Mouse (Mus musculus) forebrain, embryonic 13.5 days (tissue): ENCODE results near the gene Ace. TPM values are rescaled to one million over a fixed set of nuclear protein-coding genes. Genes with fewer than 3 reads are reported as not detected.

Source experiments
- ATAC-seq: fragments of 200-750 bp; cut with Nextera tagmentation; 2 replicates; pipeline ENCODE4 v1.8.0; 2017
- H3K27ac ChIP-seq: fragments of 300-500 bp; sonication (generic); 2 replicates; pipeline ENCODE4 v1.5.1; 2015; ENCODE audit warnings: inconsistent platforms, mild to moderate bottlenecking, moderate library complexity
- H3K27me3 ChIP-seq: fragments of 300-500 bp; sonication (generic); 2 replicates; pipeline ENCODE4 v1.6.1; 2015; ENCODE audit warnings: mild to moderate bottlenecking, inconsistent platforms
- H3K36me3 ChIP-seq: fragments of 300-500 bp; sonication (generic); 2 replicates; pipeline ENCODE4 v1.6.1; 2015; ENCODE audit warnings: mild to moderate bottlenecking, inconsistent platforms; ENCODE audit not compliant: poor library complexity, severe bottlenecking
- H3K4me1 ChIP-seq: fragments of 300-500 bp; sonication (generic); 2 replicates; pipeline ENCODE4 v1.6.1; 2015; ENCODE audit warnings: inconsistent platforms
- H3K4me2 ChIP-seq: fragments of 300-500 bp; sonication (generic); 2 replicates; pipeline ENCODE4 v1.6.1; 2015; ENCODE audit warnings: inconsistent platforms, mild to moderate bottlenecking, moderate library complexity
- H3K4me3 ChIP-seq: fragments of 300-500 bp; sonication (generic); 2 replicates; pipeline ENCODE4 v1.5.1; 2015; ENCODE audit warnings: mild to moderate bottlenecking, inconsistent platforms
- H3K9ac ChIP-seq: fragments of 300-500 bp; sonication (generic); 2 replicates; pipeline ENCODE4 v1.6.1; 2015; ENCODE audit warnings: mild to moderate bottlenecking, inconsistent platforms
- H3K9me3 ChIP-seq: fragments of 300-500 bp; sonication (generic); replicated peaks from 2 replicates; pipeline ENCODE4 v1.6.1; 2016; ENCODE audit warnings: inconsistent platforms
- WGBS: fragments of 180-500 bp; shearing (Covaris S2); methylation state at CpG from one replicate; pipeline ENCODE4 v1.1.7; 2015; 5-methylcytosine and 5-hydroxymethylcytosine counted together
- polyA plus RNA-seq: library from polyadenylated mRNA; unstranded; fragments of >200 nt; fragmentation: Nextera tagmentation; extraction: Ambion mirVana; gene quantifications from 2 replicates; pipeline ENCODE4 v1.2.1, GENCODE M21; 2015

The Ace gene
- polyA plus RNA-seq, 1 experiment from 2014 or later = 0.57 TPM

GRCm38 (mm10) chr11:105935496-105935895, 32.2 kb upstream of the Ace start:
- no peaks in the 10 kb centered on the region for H3K36me3 ChIP-seq
- ATAC-seq = no peak
- no peak overlapping the region for H3K4me3 ChIP-seq
- H3K27me3 ChIP-seq = no peaks in the 10 kb centered on the region
- H3K4me1 ChIP-seq = peaks cover 4% of the 10 kb centered on the region; the same call in 1 of the 2 replicates
- no peak overlapping the region for H3K9ac ChIP-seq
- no peaks in the 10 kb centered on the region for H3K9me3 ChIP-seq
- no peak overlapping the region for H3K4me2 ChIP-seq
- 88% methylated on average over 8 of the region's 8 CpGs for WGBS
- H3K27ac ChIP-seq = no peak overlapping the region

- WGBS = 87% methylated on average over 6 of the region's 6 CpGs
- H3K4me2 ChIP-seq = no peak overlapping the region
- no peak for ATAC-seq
- H3K36me3 ChIP-seq = no peaks in the 10 kb centered on the region
- peaks cover 4% of the 10 kb centered on the region; the same call in 1 of the 2 replicates for H3K4me1 ChIP-seq
- H3K27me3 ChIP-seq = no peaks in the 10 kb centered on the region
- no peak overlapping the region for H3K4me3 ChIP-seq
- H3K27ac ChIP-seq = no peak overlapping the region
- no peak overlapping the region for H3K9ac ChIP-seq
- H3K9me3 ChIP-seq = no peaks in the 10 kb centered on the region
Observed at GRCm38 (mm10) chr11:105936200-105936599, 31.5 kb upstream of the Ace start.

GRCm38 (mm10) chr11:105936974-105937373, 30.8 kb upstream of the Ace start:
- Histone ChIP-seq H3K4me2 (no peak overlapping the region), H3K27me3 (no peaks in the 10 kb centered on the region), H3K9me3 (no peaks in the 10 kb centered on the region), H3K4me3 (no peak overlapping the region), H3K27ac (no peak overlapping the region), H3K36me3 (no peaks in the 10 kb centered on the region), H3K4me1 (peaks cover 4% of the 10 kb centered on the region; the same call in 1 of the 2 replicates), H3K9ac (no peak overlapping the region)
- ATAC-seq = no peak
- 93% methylated on average over 3 of the region's 3 CpGs for WGBS

GRCm38 (mm10) chr11:105938771-105939170, 29.0 kb upstream of the Ace start:
- no peaks in the 10 kb centered on the region for H3K36me3 ChIP-seq
- no peaks in the 10 kb centered on the region for H3K27me3 ChIP-seq
- no peaks in the 10 kb centered on the region for H3K9me3 ChIP-seq
- no peak overlapping the region for H3K9ac ChIP-seq
- H3K27ac ChIP-seq = no peak overlapping the region
- H3K4me1 ChIP-seq = peaks cover 15% of the 10 kb centered on the region
- ATAC-seq = 0 out of 2 replicates have a peak, but pooled peaks have one; percentile 16
- 42% methylated on average over 9 of the region's 9 CpGs for whole genome bisulfite sequencing
- H3K4me3 ChIP-seq = no peak overlapping the region
- no peak overlapping the region for H3K4me2 ChIP-seq

- no peak overlapping the region for H3K9ac ChIP-seq
- H3K27me3 ChIP-seq = 0 out of 2 replicates have a peak, but pooled peaks cover 8% of the 10 kb centered on the region
- H3K36me3 ChIP-seq = no peaks in the 10 kb centered on the region
- 65% methylated on average over 8 of the region's 8 CpGs for WGBS
- H3K9me3 ChIP-seq = no peaks in the 10 kb centered on the region
- no peak overlapping the region for H3K4me2 ChIP-seq
- no peak overlapping the region for H3K27ac ChIP-seq
- no peak overlapping the region for H3K4me3 ChIP-seq
- no peak for ATAC-seq
- H3K4me1 ChIP-seq = peaks cover 22% of the 10 kb centered on the region
Observed at GRCm38 (mm10) chr11:105941973-105942372, 25.8 kb upstream of the Ace start.

- Histone ChIP-seq H3K36me3 (no peaks in the 10 kb centered on the region), H3K9ac (peak overlapping the region; percentile 74), H3K4me2 (peak overlapping the region; percentile 94), H3K27me3 (0 out of 2 replicates have a peak, but pooled peaks cover 8% of the 10 kb centered on the region), H3K4me1 (peaks cover 22% of the 10 kb centered on the region), H3K9me3 (no peaks in the 10 kb centered on the region), H3K4me3 (peak overlapping the region; percentile 62), H3K27ac (no peak overlapping the region)
- 6% methylated on average over 47 of the region's 47 CpGs for WGBS
- ATAC-seq = no peak; the same call in none of the 2 replicates
Observed at GRCm38 (mm10) chr11:105943133-105944102, 24.3 kb upstream of the Ace start.

- Histone ChIP-seq H3K36me3 (no peaks in the 10 kb centered on the region), H3K27ac (no peak overlapping the region), H3K4me3 (peak overlapping the region; percentile 62), H3K27me3 (0 out of 2 replicates have a peak, but pooled peaks cover 8% of the 10 kb centered on the region), H3K9me3 (no peaks in the 10 kb centered on the region), H3K9ac (peak overlapping the region; percentile 74), H3K4me2 (peak overlapping the region; percentile 94), H3K4me1 (peaks cover 17% of the 10 kb centered on the region)
- under 1% methylated on average over 59 of the region's 59 CpGs for WGBS
- ATAC-seq = peak; percentile 78
Observed at GRCm38 (mm10) chr11:105944126-105944621, 23.6 kb upstream of the Ace start.

GRCm38 (mm10) chr11:105944770-105945672, 22.7 kb upstream of the Ace start:
- H3K4me3 ChIP-seq = peak overlapping the region; percentile 62
- peak overlapping the region; percentile 94 for H3K4me2 ChIP-seq
- no peaks in the 10 kb centered on the region for H3K9me3 ChIP-seq
- WGBS = 73% methylated on average over 16 of the region's 16 CpGs
- no peaks in the 10 kb centered on the region for H3K36me3 ChIP-seq
- no peak overlapping the region for H3K27ac ChIP-seq
- H3K9ac ChIP-seq = no peak overlapping the region; the same call in 1 of the 2 replicates
- H3K4me1 ChIP-seq = peaks cover 17% of the 10 kb centered on the region
- ATAC-seq = no peak
- 0 out of 2 replicates have a peak, but pooled peaks cover 8% of the 10 kb centered on the region for H3K27me3 ChIP-seq

GRCm38 (mm10) chr11:105946694-105947154, 21.0 kb upstream of the Ace start:
- ATAC-seq = no peak
- no peak overlapping the region for H3K4me2 ChIP-seq
- WGBS = 59% methylated on average over 11 of the region's 11 CpGs
- no peak overlapping the region for H3K27ac ChIP-seq
- no peak overlapping the region for H3K4me3 ChIP-seq
- H3K36me3 ChIP-seq = no peaks in the 10 kb centered on the region
- 0 out of 2 replicates have a peak, but pooled peaks cover 8% of the 10 kb centered on the region for H3K27me3 ChIP-seq
- H3K4me1 ChIP-seq = peaks cover 17% of the 10 kb centered on the region
- H3K9me3 ChIP-seq = no peaks in the 10 kb centered on the region
- no peak overlapping the region for H3K9ac ChIP-seq

- ATAC-seq = no peak
- WGBS = 72% methylated on average over 2 of the region's 2 CpGs
- H3K4me1 ChIP-seq = peaks cover 11% of the 10 kb centered on the region
Observed at GRCm38 (mm10) chr11:105948255-105948654, 19.5 kb upstream of the Ace start.

GRCm38 (mm10) chr11:105950519-105950918, 17.2 kb upstream of the Ace start:
- H3K36me3 ChIP-seq = no peaks in the 10 kb centered on the region
- no peaks in the 10 kb centered on the region for H3K9me3 ChIP-seq
- no peak overlapping the region for H3K4me3 ChIP-seq
- H3K27me3 ChIP-seq = 0 out of 2 replicates have a peak, but pooled peaks cover 3% of the 10 kb centered on the region
- no peak for ATAC-seq
- no peak overlapping the region for H3K4me2 ChIP-seq
- H3K9ac ChIP-seq = no peak overlapping the region
- 81% methylated on average over 4 of the region's 4 CpGs for WGBS
- H3K4me1 ChIP-seq = no peaks in the 10 kb centered on the region
- H3K27ac ChIP-seq = no peak overlapping the region

More at GRCm38 (mm10) chr11:105948255-105948654, 19.5 kb upstream of the Ace start:
- H3K4me3 ChIP-seq = no peak overlapping the region
- no peak overlapping the region for H3K9ac ChIP-seq
- no peaks in the 10 kb centered on the region for H3K36me3 ChIP-seq
- no peaks in the 10 kb centered on the region for H3K9me3 ChIP-seq
- 0 out of 2 replicates have a peak, but pooled peaks cover 8% of the 10 kb centered on the region for H3K27me3 ChIP-seq
- H3K27ac ChIP-seq = no peak overlapping the region
- H3K4me2 ChIP-seq = no peak overlapping the region
